Mouse (Mus musculus) olfactory bulb, adult 2 months (tissue): ENCODE results near the gene Smarcd3.

Experiments used
- CTCF ChIP-seq: fragments of 200-500 bp; IDR thresholded peaks from 2 replicates; pipeline ENCODE4 v1.5.1; 2012; ENCODE audit warnings: low read depth, mild to moderate bottlenecking, low read length, moderate library complexity; ENCODE audit not compliant: insufficient read depth
- POLR2A ChIP-seq: fragments of 200-500 bp; IDR thresholded peaks from 2 replicates; pipeline ENCODE4 v1.6.1; 2012; ENCODE audit warnings: mild to moderate bottlenecking, low read depth, low read length, moderate library complexity; ENCODE audit not compliant: insufficient read depth

GRCm38 (mm10) chr5:24652780-24653179 lies 28.6 kb upstream of the Smarcd3 start:
- TF ChIP-seq CTCF (no peak), POLR2A (no peak)
